Mouse (Mus musculus) brain, adult 2 months (tissue): ENCODE data around the gene Arl8a.

Experiments used
- DNase-seq: peaks from one replicate; pipeline ENCODE4 v3.0.0; 2011; ENCODE audit warnings: low read depth, low spot score

The Arl8a gene

DNA sequence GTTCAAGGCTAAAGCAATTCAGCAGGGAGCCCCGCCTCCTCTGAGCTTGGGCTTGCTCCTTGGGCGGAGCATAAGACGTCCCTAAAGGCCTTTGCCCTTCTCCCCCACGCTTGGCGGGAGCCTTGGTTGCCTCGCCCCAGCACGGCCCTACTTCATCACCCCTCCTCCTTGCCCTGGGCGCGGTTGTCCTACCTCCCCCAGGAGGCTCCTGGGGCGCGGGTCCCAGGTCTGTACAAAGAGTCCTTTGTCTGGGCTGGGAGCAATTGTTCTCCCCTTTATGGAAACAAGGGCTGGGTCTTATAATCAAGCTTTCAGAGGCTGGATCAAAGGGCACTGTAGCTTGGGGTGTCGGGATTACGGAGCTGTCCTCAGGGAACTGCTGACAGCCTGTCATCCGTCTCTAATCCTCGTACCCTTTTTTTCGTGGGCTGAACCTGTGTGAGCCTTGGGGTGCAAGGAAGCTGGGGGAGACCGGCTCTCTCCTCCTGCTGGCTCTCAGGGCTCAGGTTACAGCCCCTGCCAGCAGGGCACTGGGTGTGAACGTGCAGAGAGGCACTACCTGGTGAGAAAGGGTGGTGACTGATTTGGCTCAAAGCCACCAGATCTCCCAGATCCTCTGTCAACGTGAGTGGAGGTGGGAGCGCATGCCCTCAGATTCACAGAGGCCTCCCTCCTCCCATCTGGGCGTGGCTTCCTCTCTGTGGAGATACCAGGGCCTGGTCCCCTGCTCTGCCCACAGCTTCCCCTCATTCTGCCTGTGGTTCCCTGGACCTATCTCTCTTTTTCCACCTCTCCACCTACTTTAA, 52.6 kb downstream of the Arl8a start:
- peak; percentile 66 for DNase-seq

- no peak for DNase-seq
These were observed 53.8 kb downstream of the Arl8a start for GRCm38 (mm10) chr1:135200400-135200799.

DNA sequence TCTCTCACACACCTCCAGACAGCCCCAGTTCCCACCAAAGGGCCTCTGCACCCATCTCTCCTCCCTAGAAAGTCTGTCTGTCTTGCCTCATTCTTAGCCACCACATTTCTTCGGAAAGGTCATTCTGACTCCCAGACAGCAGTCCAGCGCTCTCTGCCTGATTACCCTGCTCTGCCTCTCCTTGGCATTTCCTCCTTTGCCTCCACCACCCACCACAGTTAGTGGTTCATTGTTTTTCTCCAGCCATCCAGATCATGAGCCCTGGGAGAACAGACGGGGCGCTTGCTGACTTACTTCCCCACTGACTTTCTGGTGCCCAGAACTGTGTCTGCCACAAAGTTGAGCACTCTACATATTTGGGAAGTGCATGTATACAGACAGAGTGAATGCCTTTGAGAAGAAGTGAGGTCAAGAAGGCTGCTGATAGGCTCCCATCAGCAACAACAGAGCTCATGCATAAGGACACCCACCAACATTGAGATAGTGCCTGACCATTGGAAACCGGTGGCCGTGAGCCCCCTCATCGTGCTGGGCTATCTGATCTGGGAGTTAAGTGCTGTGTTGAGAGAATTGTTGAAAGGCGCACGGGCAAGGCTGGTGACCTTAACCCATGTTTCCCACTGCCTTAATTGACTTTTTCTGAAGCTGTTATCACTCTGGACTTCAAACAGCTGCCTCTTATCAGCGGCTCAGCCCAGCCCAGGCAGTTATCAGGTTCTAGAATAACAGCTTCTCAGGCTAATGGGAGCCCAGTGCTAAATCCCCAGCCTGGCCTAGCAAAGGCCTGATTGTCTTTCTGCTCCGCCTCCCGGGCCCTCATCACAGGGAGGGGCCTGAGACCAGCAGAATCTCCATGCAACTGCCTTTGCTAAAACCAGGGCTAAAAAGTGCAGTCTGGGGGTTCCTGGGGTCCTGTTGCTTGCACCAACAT, 57.8 kb downstream of the Arl8a start:
- DNase-seq = no peak

DNA sequence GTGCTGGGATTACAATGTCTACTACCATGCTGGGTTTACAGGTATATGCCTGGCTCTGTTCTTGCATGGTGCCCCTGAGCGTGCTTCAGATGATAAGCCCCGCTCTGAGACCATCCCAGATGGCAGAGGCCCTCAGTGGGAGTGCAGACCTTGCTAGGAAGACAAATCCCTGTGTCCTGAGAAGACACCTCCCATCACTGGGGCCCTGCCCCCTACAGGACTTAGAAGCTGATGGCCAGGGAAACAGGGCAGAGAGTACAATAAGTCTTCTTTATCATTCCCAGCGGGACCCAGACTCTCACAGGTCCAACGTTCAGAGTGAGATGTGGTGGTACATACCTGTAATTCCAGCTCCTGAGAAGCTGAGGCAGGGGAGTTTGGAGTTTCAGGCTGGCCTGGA, 58.6 kb downstream of the Arl8a start:
- DNase-seq = no peak
